Mouse (Mus musculus) 3T3-L1 (cell line): ENCODE measurements around the gene Klk13.

ENCODE experiments used
- DNase-seq: peaks from one replicate; pipeline ENCODE4 v3.0.0-alpha.2; 2015; ENCODE audit warnings: low read depth, low spot score

The Klk13 gene

GRCm38 (mm10) chr7:43771916-43772315 is 59.5 kb downstream of the Klk13 start:
- DNase-seq, result no peak

- no peak for DNase-seq
Measured at GRCm38 (mm10) chr7:43772901-43773300, 60.5 kb downstream of the Klk13 start.

GRCm38 (mm10) chr7:43774364-43774763 is 62.0 kb downstream of the Klk13 start, which contains the start of gene Klk11:
TSS of gene Klk11 (plus strand) at chr7:43774604.
- no peak for DNase-seq

- DNase-seq, result no peak
Measured at GRCm38 (mm10) chr7:43774802-43775201, 62.4 kb downstream of the Klk13 start.

- no peak for DNase-seq
Measured at GRCm38 (mm10) chr7:43775311-43776057, 63.1 kb downstream of the Klk13 start.

- no peak for DNase-seq
Measured at GRCm38 (mm10) chr7:43776506-43776905, 64.1 kb downstream of the Klk13 start.
